Mouse (Mus musculus): ENCODE results near the gene Ldb2.

GRCm38 (mm10) chr5:44693674-44694073 lies 105.8 kb downstream of the Ldb2 start:
- TF ChIP-seq CTCF (IDR thresholded peaks at IDR 0.05; ENCODE audit: borderline replicate concordance, extremely low read depth, insufficient read depth, insufficient read length) (no peak), POLR2A (IDR thresholded peaks at IDR 0.05; ENCODE audit: borderline replicate concordance, extremely low read depth, insufficient read depth, insufficient read length, poor library complexity, severe bottlenecking) (no peak)

Measured in brain, embryonic 14.5 days (tissue).